Mouse (Mus musculus): ENCODE measurements around the gene Lpp. TPM values are rescaled to one million over a fixed set of nuclear protein-coding genes. Genes with fewer than 3 reads are reported as not detected.
A peak's percentile ranks its signal among the peaks of the same experiment; 100 is the strongest.

Lpp gene
- polyA plus RNA-seq, 1 experiment from 2014 or later: 14.4 TPM

DNA sequence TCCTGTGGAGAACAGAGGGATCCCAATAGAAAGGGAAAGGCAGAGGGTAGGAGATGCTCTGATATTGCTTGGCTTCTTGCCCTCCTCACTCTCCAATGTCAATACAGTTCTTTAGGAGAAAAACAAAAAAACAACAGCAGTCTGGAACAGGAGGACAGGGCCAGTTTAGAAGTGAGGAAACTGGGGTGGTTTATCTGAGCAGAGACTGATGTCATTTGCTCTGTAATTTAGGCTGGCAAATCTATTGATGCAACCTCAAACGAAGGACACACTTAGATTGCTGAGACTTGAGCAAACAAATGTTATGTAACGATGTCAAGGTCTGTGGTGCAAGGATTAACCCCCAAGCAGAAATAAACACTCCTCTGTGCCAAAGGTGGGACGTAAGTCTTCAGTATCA, 123.7 kb downstream of the Lpp start:
- Histone ChIP-seq H3K9ac (ENCODE audit: low read length) (no peak overlapping the region), H3K9me3 (ENCODE audit: control insufficient read depth, low read length) (no peaks in the 10 kb centered on the region), H3K27me3 (ENCODE audit: control insufficient read depth, insufficient read depth, low read length) (no peaks in the 10 kb centered on the region), H3K36me3 (ENCODE audit: control insufficient read depth, insufficient read depth, low read length) (no peaks in the 10 kb centered on the region), H3K4me3 (ENCODE audit: low read depth, low read length) (no peak overlapping the region), H3K27ac (ENCODE audit: low read depth, low read length) (no peak overlapping the region), H3K4me2 (no peak overlapping the region), H3K4me1 (ENCODE audit: control insufficient read depth, insufficient read depth, low read length) (no peaks in the 10 kb centered on the region)
- no peak for ATAC-seq (ENCODE audit: low FRiP score)
- whole genome bisulfite sequencing: 82% methylated on average over 3 of the region's 3 CpGs
- no peak for DNase-seq (ENCODE audit: low spot score, missing footprints)

GRCm38 (mm10) chr16:24517501-24518042, 124.3 kb downstream of the Lpp start:
- H3K4me2 ChIP-seq: no peak overlapping the region
- no peak overlapping the region for H3K27ac ChIP-seq (ENCODE audit: low read depth, low read length)
- H3K4me3 ChIP-seq (ENCODE audit: low read depth, low read length): no peak overlapping the region
- no peak overlapping the region for H3K9ac ChIP-seq (ENCODE audit: low read length)
- H3K9me3 ChIP-seq (ENCODE audit: control insufficient read depth, low read length): no peaks in the 10 kb centered on the region
- no peaks in the 10 kb centered on the region for H3K4me1 ChIP-seq (ENCODE audit: control insufficient read depth, insufficient read depth, low read length)
- ATAC-seq (ENCODE audit: low FRiP score): no peak
- H3K36me3 ChIP-seq (ENCODE audit: control insufficient read depth, insufficient read depth, low read length): no peaks in the 10 kb centered on the region
- DNase-seq (ENCODE audit: low spot score, missing footprints): no peak
- no peaks in the 10 kb centered on the region for H3K27me3 ChIP-seq (ENCODE audit: control insufficient read depth, insufficient read depth, low read length)
- 68% methylated on average over 9 of the region's 9 CpGs for WGBS

GRCm38 (mm10) chr16:24518785-24519184, 125.5 kb downstream of the Lpp start:
- DNase-seq (ENCODE audit: low spot score, missing footprints) (no peak), ATAC-seq (ENCODE audit: low FRiP score) (no peak)
- H3K27me3 ChIP-seq (ENCODE audit: control insufficient read depth, insufficient read depth, low read length): no peaks in the 10 kb centered on the region
- no peak overlapping the region for H3K4me3 ChIP-seq (ENCODE audit: low read depth, low read length)
- H3K9me3 ChIP-seq (ENCODE audit: control insufficient read depth, low read length): no peaks in the 10 kb centered on the region
- H3K9ac ChIP-seq (ENCODE audit: low read length): no peak overlapping the region
- no peaks in the 10 kb centered on the region for H3K36me3 ChIP-seq (ENCODE audit: control insufficient read depth, insufficient read depth, low read length)
- H3K4me2 ChIP-seq: no peak overlapping the region
- H3K4me1 ChIP-seq (ENCODE audit: control insufficient read depth, insufficient read depth, low read length): no peaks in the 10 kb centered on the region
- H3K27ac ChIP-seq (ENCODE audit: low read depth, low read length): no peak overlapping the region
- 83% methylated on average over 7 of the region's 7 CpGs for WGBS

- no peaks in the 10 kb centered on the region for H3K36me3 ChIP-seq (ENCODE audit: control insufficient read depth, insufficient read depth, low read length)
- no peak overlapping the region for H3K27ac ChIP-seq (ENCODE audit: low read depth, low read length)
- no peaks in the 10 kb centered on the region for H3K27me3 ChIP-seq (ENCODE audit: control insufficient read depth, insufficient read depth, low read length)
- no peak overlapping the region for H3K9ac ChIP-seq (ENCODE audit: low read length)
- no peak overlapping the region for H3K4me3 ChIP-seq (ENCODE audit: low read depth, low read length)
- 91% methylated on average over 7 of the region's 7 CpGs for WGBS
- no peak overlapping the region for H3K4me2 ChIP-seq
- no peak for DNase-seq (ENCODE audit: low spot score, missing footprints)
- H3K4me1 ChIP-seq (ENCODE audit: control insufficient read depth, insufficient read depth, low read length): no peaks in the 10 kb centered on the region
- no peaks in the 10 kb centered on the region for H3K9me3 ChIP-seq (ENCODE audit: control insufficient read depth, low read length)
- no peak for ATAC-seq (ENCODE audit: low FRiP score)
Measured at GRCm38 (mm10) chr16:24527219-24527618, 133.9 kb downstream of the Lpp start.

DNA sequence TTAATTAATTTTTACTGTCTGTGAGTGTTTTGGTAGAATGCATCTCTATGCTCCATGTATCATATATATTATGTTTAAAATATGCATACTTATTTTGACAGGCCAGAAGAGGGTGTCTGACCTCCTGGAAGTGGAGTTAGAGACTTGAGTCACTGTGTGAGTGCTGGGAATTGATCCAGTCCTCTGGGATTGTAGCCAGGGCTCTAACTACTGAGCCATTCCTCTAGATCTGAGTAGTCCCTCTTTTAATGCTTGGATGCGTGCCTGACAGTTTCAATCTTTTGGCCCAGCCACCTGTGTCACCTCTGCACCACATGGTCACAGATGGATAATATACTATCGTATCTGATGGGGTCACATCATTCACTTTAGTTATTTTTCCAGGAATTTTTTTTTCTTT, 138.4 kb downstream of the Lpp start:
- Histone ChIP-seq H3K27ac (ENCODE audit: low read depth, low read length) (no peak overlapping the region), H3K36me3 (ENCODE audit: control insufficient read depth, insufficient read depth, low read length) (no peaks in the 10 kb centered on the region), H3K9me3 (ENCODE audit: control insufficient read depth, low read length) (no peaks in the 10 kb centered on the region), H3K27me3 (ENCODE audit: control insufficient read depth, insufficient read depth, low read length) (no peaks in the 10 kb centered on the region), H3K4me1 (ENCODE audit: control insufficient read depth, insufficient read depth, low read length) (no peaks in the 10 kb centered on the region), H3K4me3 (ENCODE audit: low read depth, low read length) (no peak overlapping the region), H3K9ac (ENCODE audit: low read length) (no peak overlapping the region), H3K4me2 (no peak overlapping the region)
- DNase-seq (ENCODE audit: low spot score, missing footprints) (no peak), ATAC-seq (ENCODE audit: low FRiP score) (no peak)
- 87% methylated on average over 2 of the region's 2 CpGs for WGBS

- H3K4me3 ChIP-seq (ENCODE audit: low read depth, low read length): no peak overlapping the region
- no peak overlapping the region for H3K9ac ChIP-seq (ENCODE audit: low read length)
- no peaks in the 10 kb centered on the region for H3K4me1 ChIP-seq (ENCODE audit: control insufficient read depth, insufficient read depth, low read length)
- H3K36me3 ChIP-seq (ENCODE audit: control insufficient read depth, insufficient read depth, low read length): no peaks in the 10 kb centered on the region
- ATAC-seq (ENCODE audit: low FRiP score): no peak
- no peak overlapping the region for H3K4me2 ChIP-seq
- no peak overlapping the region for H3K27ac ChIP-seq (ENCODE audit: low read depth, low read length)
- no peaks in the 10 kb centered on the region for H3K27me3 ChIP-seq (ENCODE audit: control insufficient read depth, insufficient read depth, low read length)
- no peak for DNase-seq (ENCODE audit: low spot score, missing footprints)
- no peaks in the 10 kb centered on the region for H3K9me3 ChIP-seq (ENCODE audit: control insufficient read depth, low read length)
- WGBS: 91% methylated on average over 6 of the region's 6 CpGs
Measured at GRCm38 (mm10) chr16:24535221-24535620, 141.9 kb downstream of the Lpp start.

- Histone ChIP-seq H3K36me3 (ENCODE audit: control insufficient read depth, insufficient read depth, low read length) (no peaks in the 10 kb centered on the region), H3K4me1 (ENCODE audit: control insufficient read depth, insufficient read depth, low read length) (no peaks in the 10 kb centered on the region), H3K9ac (ENCODE audit: low read length) (no peak overlapping the region), H3K4me2 (no peak overlapping the region), H3K27ac (ENCODE audit: low read depth, low read length) (no peak overlapping the region), H3K9me3 (ENCODE audit: control insufficient read depth, low read length) (no peaks in the 10 kb centered on the region), H3K4me3 (ENCODE audit: low read depth, low read length) (no peak overlapping the region), H3K27me3 (ENCODE audit: control insufficient read depth, insufficient read depth, low read length) (no peaks in the 10 kb centered on the region)
- DNase-seq (ENCODE audit: low spot score, missing footprints) (no peak), ATAC-seq (ENCODE audit: low FRiP score) (no peak)
- WGBS: 79% methylated on average over 7 of the region's 7 CpGs
Measured at GRCm38 (mm10) chr16:24536261-24536660, 143.0 kb downstream of the Lpp start.

GRCm38 (mm10) chr16:24539003-24539402, 145.7 kb downstream of the Lpp start:
- no peak overlapping the region for H3K27ac ChIP-seq (ENCODE audit: low read depth, low read length)
- H3K4me2 ChIP-seq: no peak overlapping the region
- ATAC-seq (ENCODE audit: low FRiP score): no peak
- H3K27me3 ChIP-seq (ENCODE audit: control insufficient read depth, insufficient read depth, low read length): no peaks in the 10 kb centered on the region
- DNase-seq (ENCODE audit: low spot score, missing footprints): no peak
- no peaks in the 10 kb centered on the region for H3K36me3 ChIP-seq (ENCODE audit: control insufficient read depth, insufficient read depth, low read length)
- 90% methylated on average over 4 of the region's 4 CpGs for WGBS
- H3K4me3 ChIP-seq (ENCODE audit: low read depth, low read length): no peak overlapping the region
- H3K9me3 ChIP-seq (ENCODE audit: control insufficient read depth, low read length): no peaks in the 10 kb centered on the region
- H3K9ac ChIP-seq (ENCODE audit: low read length): no peak overlapping the region
- H3K4me1 ChIP-seq (ENCODE audit: control insufficient read depth, insufficient read depth, low read length): no peaks in the 10 kb centered on the region

DNA sequence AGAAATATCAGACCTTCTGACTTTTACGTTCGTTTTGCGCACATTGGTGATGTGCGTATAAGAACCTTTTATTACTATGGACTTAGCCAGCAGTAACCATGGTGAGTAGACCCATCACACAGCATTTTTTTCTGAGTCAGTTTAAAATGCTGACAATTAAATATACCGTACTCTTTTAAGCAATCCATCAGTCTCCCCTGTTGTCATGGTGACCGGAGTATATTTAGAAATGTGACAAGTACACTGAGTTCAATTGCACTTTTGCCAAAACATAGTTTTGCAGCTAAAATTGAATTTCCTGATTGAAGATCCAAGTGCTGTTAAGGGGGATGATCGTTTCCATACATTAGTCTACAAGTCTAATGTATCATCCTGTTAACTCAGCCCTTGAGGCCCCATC, 149.6 kb downstream of the Lpp start:
- H3K4me1 ChIP-seq (ENCODE audit: control insufficient read depth, insufficient read depth, low read length): no peaks in the 10 kb centered on the region

GRCm38 (mm10) chr16:24545366-24545765, 152.1 kb downstream of the Lpp start:
- Histone ChIP-seq H3K4me1 (ENCODE audit: control insufficient read depth, insufficient read depth, low read length) (no peaks in the 10 kb centered on the region), H3K27me3 (ENCODE audit: control insufficient read depth, insufficient read depth, low read length) (no peaks in the 10 kb centered on the region), H3K36me3 (ENCODE audit: control insufficient read depth, insufficient read depth, low read length) (no peaks in the 10 kb centered on the region), H3K4me2 (no peak overlapping the region), H3K9ac (ENCODE audit: low read length) (no peak overlapping the region), H3K27ac (ENCODE audit: low read depth, low read length) (no peak overlapping the region), H3K4me3 (ENCODE audit: low read depth, low read length) (no peak overlapping the region), H3K9me3 (ENCODE audit: control insufficient read depth, low read length) (no peaks in the 10 kb centered on the region)
- ATAC-seq (ENCODE audit: low FRiP score): no peak
- peak; percentile 70 for DNase-seq (ENCODE audit: low spot score, missing footprints)
- 85% methylated on average over 5 of the region's 5 CpGs for WGBS

More for the DNA sequence above, 149.6 kb downstream of the Lpp start:
- H3K9me3 ChIP-seq (ENCODE audit: control insufficient read depth, low read length): no peaks in the 10 kb centered on the region
- H3K9ac ChIP-seq (ENCODE audit: low read length): no peak overlapping the region
- no peaks in the 10 kb centered on the region for H3K27me3 ChIP-seq (ENCODE audit: control insufficient read depth, insufficient read depth, low read length)
- WGBS: 96% methylated on average over 7 of the region's 7 CpGs
- H3K27ac ChIP-seq (ENCODE audit: low read depth, low read length): no peak overlapping the region
- H3K36me3 ChIP-seq (ENCODE audit: control insufficient read depth, insufficient read depth, low read length): no peaks in the 10 kb centered on the region
- ATAC-seq (ENCODE audit: low FRiP score) (no peak), DNase-seq (ENCODE audit: low spot score, missing footprints) (no peak)
- H3K4me2 ChIP-seq: no peak overlapping the region
- H3K4me3 ChIP-seq (ENCODE audit: low read depth, low read length): no peak overlapping the region

Data from midbrain, embryonic 11.5 days (tissue).